Mouse (Mus musculus): ENCODE data around the gene Fnip1. TPM values are rescaled to one million over a fixed set of nuclear protein-coding genes. Genes with fewer than 3 reads are reported as not detected.

Gene Fnip1
- polyA plus RNA-seq, 1 experiment from 2014 or later: 10.0 TPM

DNA sequence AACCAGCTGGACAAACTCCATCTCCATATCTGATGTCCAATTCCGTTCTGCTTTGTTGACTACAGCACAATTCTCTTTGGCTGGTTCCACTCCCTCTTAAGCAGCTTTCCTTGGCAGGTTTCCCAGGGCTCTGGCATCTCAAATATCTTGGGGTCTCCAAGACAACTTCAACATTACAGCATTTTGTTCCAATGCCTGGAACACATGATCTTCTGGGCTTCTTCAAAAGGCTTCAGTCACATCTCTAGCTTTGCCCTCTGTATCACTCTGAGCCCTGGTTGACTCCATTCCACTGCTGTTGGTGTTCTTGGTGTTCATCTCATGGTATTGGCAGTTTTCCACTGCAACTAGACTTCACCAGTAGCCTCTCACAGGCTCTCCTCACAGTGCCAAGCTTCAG is 92.4 kb downstream of the Fnip1 start:
- Histone ChIP-seq H3K36me3 (no peaks in the 10 kb centered on the region), H3K9ac (no peak overlapping the region), H3K27ac (no peak overlapping the region), H3K9me3 (no peaks in the 10 kb centered on the region), H3K4me3 (no peak overlapping the region), H3K27me3 (no peaks in the 10 kb centered on the region), H3K4me1 (replicated peaks) (no peaks in the 10 kb centered on the region), H3K4me2 (no peak overlapping the region)
- ATAC-seq (ENCODE audit: low FRiP score): no peak
- WGBS: 67% methylated on average over 1 of the region's 1 CpGs

- Histone ChIP-seq H3K9ac (no peak overlapping the region), H3K4me1 (replicated peaks) (no peaks in the 10 kb centered on the region), H3K4me3 (no peak overlapping the region), H3K4me2 (no peak overlapping the region), H3K27ac (no peak overlapping the region), H3K27me3 (no peaks in the 10 kb centered on the region), H3K9me3 (no peaks in the 10 kb centered on the region), H3K36me3 (no peaks in the 10 kb centered on the region)
- no peak for ATAC-seq (ENCODE audit: low FRiP score)
- WGBS: 85% methylated on average over 1 of the region's 1 CpGs
These were observed 92.9 kb downstream of the Fnip1 start for GRCm38 (mm10) chr11:54530916-54531315.

DNA sequence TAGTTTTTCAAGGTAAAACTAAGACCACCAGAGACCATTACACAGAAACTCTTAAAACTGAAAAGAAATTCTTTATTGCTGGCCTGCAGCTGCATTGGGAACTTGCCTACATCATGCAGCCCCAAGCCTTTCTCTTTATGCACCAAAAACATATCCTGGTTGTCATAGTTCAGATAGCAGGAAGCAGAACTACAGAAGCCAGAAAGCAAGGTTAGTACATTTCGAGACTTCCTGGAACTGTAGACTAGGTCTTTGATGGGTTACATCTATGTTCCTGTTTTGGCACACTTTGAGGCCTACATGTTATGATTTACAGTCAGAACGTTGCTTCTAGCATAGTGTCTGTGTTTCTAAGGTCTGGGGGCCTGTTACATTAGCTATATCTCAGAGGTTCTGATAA is 95.8 kb downstream of the Fnip1 start:
- Histone ChIP-seq H3K27me3 (no peaks in the 10 kb centered on the region), H3K36me3 (no peaks in the 10 kb centered on the region), H3K9me3 (no peaks in the 10 kb centered on the region), H3K4me3 (no peak overlapping the region), H3K4me1 (replicated peaks) (no peaks in the 10 kb centered on the region; the same call in 1 of the 2 replicates), H3K4me2 (no peak overlapping the region), H3K27ac (no peak overlapping the region), H3K9ac (no peak overlapping the region)
- ATAC-seq (ENCODE audit: low FRiP score): no peak
- WGBS: 90% methylated on average over 2 of the region's 2 CpGs

DNA sequence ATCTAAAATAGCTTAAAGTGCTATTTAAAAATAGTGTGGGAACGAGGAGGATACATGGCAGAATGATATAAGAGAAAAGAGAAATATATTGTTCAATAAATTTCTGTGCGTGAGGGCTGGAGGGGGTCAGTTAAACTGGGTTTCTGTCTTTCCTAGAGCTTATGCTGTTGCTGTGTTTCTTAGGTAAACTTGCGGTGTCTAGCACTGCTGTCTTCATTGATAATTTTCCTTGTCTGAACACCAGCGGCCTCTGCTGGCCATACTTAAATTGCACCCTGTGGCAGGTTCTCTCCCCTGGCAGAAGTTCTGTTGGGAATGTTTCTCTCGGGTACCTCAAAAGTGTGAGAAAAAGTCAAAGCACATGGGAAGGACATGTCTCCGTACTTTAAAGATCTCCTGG is 96.9 kb downstream of the Fnip1 start:
- no peak for ATAC-seq (ENCODE audit: low FRiP score)
- Histone ChIP-seq H3K9ac (no peak overlapping the region), H3K4me2 (no peak overlapping the region)

DNA sequence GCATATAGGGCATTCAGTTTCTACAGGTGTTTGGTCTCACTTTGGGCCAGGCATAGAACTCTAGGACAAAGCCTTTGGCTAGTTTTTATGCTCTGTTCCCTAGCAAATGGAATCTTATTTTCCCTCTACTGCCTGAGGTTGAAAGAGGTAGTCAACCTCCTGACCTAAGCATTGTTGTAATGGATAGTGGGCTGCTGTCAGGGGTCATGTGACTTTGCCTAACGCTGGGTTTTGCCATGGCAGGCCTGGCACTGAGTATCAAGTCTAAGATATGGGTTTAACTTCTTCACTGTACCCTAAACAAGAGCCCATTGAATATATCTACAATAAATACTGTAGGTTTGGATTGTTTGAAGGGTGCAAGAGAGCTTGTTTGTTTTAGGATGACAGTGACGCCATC is 101.0 kb downstream of the Fnip1 start:
- H3K9me3 ChIP-seq: no peaks in the 10 kb centered on the region
- H3K4me2 ChIP-seq: no peak overlapping the region
- no peaks in the 10 kb centered on the region; the same call in 1 of the 2 replicates for H3K4me1 ChIP-seq (replicated peaks)
- 50% methylated on average over 2 of the region's 2 CpGs for WGBS
- no peak overlapping the region for H3K9ac ChIP-seq
- H3K27me3 ChIP-seq: no peaks in the 10 kb centered on the region
- ATAC-seq (ENCODE audit: low FRiP score): no peak
- no peak overlapping the region for H3K27ac ChIP-seq
- H3K4me3 ChIP-seq: no peak overlapping the region
- H3K36me3 ChIP-seq: no peaks in the 10 kb centered on the region

More for the DNA sequence above, 96.9 kb downstream of the Fnip1 start:
- Histone ChIP-seq H3K27me3 (no peaks in the 10 kb centered on the region), H3K27ac (no peak overlapping the region), H3K9me3 (no peaks in the 10 kb centered on the region), H3K4me1 (replicated peaks) (no peaks in the 10 kb centered on the region; the same call in 1 of the 2 replicates), H3K4me3 (no peak overlapping the region), H3K36me3 (no peaks in the 10 kb centered on the region)
- WGBS: 53% methylated on average over 6 of the region's 6 CpGs

GRCm38 (mm10) chr11:54539486-54539885 is 101.5 kb downstream of the Fnip1 start:
- Histone ChIP-seq H3K36me3 (no peaks in the 10 kb centered on the region), H3K27me3 (no peaks in the 10 kb centered on the region), H3K4me3 (no peak overlapping the region), H3K9ac (no peak overlapping the region), H3K27ac (no peak overlapping the region), H3K9me3 (no peaks in the 10 kb centered on the region), H3K4me1 (replicated peaks) (no peaks in the 10 kb centered on the region; the same call in 1 of the 2 replicates), H3K4me2 (no peak overlapping the region)
- 85% methylated on average over 2 of the region's 2 CpGs for WGBS
- no peak for ATAC-seq (ENCODE audit: low FRiP score)

DNA sequence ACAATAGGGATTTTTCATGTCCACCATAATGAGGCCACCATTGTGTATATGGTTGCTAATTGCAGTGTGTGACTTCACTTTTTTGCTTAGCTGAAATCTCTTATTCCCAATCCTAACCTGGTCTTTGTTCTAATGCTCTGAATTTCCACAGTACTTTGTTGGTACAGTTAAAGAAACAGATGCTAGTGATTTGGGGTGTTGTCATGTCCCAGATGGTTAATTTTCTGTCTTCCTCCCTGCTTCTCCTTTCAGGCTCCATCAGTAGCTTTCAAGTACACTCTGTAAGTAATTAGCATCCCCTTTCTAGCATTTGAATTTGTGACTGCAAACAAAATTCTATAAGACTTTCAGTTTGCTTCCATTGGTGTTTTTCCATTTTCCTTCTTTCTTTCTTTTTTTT is 102.3 kb downstream of the Fnip1 start:
- no peaks in the 10 kb centered on the region for H3K27me3 ChIP-seq
- H3K36me3 ChIP-seq: no peaks in the 10 kb centered on the region
- no peak overlapping the region for H3K4me3 ChIP-seq
- no peak for ATAC-seq (ENCODE audit: low FRiP score)
- H3K4me2 ChIP-seq: no peak overlapping the region
- H3K9ac ChIP-seq: no peak overlapping the region
- no peaks in the 10 kb centered on the region; the same call in 1 of the 2 replicates for H3K4me1 ChIP-seq (replicated peaks)
- no peaks in the 10 kb centered on the region for H3K9me3 ChIP-seq
- H3K27ac ChIP-seq: no peak overlapping the region

GRCm38 (mm10) chr11:54542414-54542813 is 104.4 kb downstream of the Fnip1 start:
- Histone ChIP-seq H3K27me3 (no peaks in the 10 kb centered on the region), H3K9ac (no peak overlapping the region), H3K4me3 (no peak overlapping the region), H3K4me1 (replicated peaks) (no peaks in the 10 kb centered on the region; the same call in 1 of the 2 replicates), H3K4me2 (no peak overlapping the region), H3K36me3 (no peaks in the 10 kb centered on the region), H3K9me3 (no peaks in the 10 kb centered on the region), H3K27ac (no peak overlapping the region)
- ATAC-seq (ENCODE audit: low FRiP score): no peak

DNA sequence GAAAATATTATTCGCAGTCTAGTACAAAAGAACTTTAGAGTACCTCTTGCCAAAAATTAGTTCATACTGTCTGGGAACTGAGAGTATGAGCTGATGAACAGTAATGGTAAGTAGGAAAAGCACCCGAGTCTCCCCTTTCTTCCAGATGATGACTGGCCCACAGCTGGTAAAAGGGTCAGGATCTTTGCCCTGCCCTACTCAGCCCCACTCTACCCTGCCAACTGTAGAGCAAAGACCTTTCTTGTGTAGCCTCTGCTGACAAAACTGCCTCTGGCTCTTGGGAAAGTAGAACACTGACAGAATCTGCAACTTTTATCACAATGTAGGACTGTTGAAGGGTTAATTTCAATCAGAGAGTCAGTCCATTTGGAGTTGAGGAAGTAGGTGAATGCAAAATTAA is 117.0 kb downstream of the Fnip1 start:
- Histone ChIP-seq H3K9ac (no peak overlapping the region), H3K27ac (no peak overlapping the region), H3K36me3 (no peaks in the 10 kb centered on the region), H3K4me2 (no peak overlapping the region), H3K9me3 (no peaks in the 10 kb centered on the region), H3K27me3 (no peaks in the 10 kb centered on the region), H3K4me3 (no peak overlapping the region), H3K4me1 (replicated peaks) (no peaks in the 10 kb centered on the region)
- no peak for ATAC-seq (ENCODE audit: low FRiP score)
- 91% methylated on average over 2 of the region's 2 CpGs for WGBS

- Histone ChIP-seq H3K4me3 (no peak overlapping the region), H3K4me2 (no peak overlapping the region), H3K27ac (no peak overlapping the region), H3K27me3 (no peaks in the 10 kb centered on the region), H3K9me3 (no peaks in the 10 kb centered on the region), H3K36me3 (no peaks in the 10 kb centered on the region), H3K9ac (no peak overlapping the region), H3K4me1 (replicated peaks) (no peaks in the 10 kb centered on the region)
- no peak for ATAC-seq (ENCODE audit: low FRiP score)
- 91% methylated on average over 5 of the region's 5 CpGs for WGBS
These were observed 124.8 kb downstream of the Fnip1 start for GRCm38 (mm10) chr11:54562761-54563160.

Other genes starting within 250 kb of the Fnip1 start
- not detected in 2 replicates for gene Csf2, start 188.5 kb upstream of the Fnip1 start, polyA plus RNA-seq (2015; fragmentation: Nextera tagmentation; extraction: Ambion mirVana)
- gene Il3, start 170.9 kb upstream of the Fnip1 start, polyA plus RNA-seq (2015; fragmentation: Nextera tagmentation; extraction: Ambion mirVana): not detected in 2 replicates
- 39.6 and 40.4 TPM in 2 replicates for gene Acsl6, start 134.4 kb upstream of the Fnip1 start, polyA plus RNA-seq (2015; fragmentation: Nextera tagmentation; extraction: Ambion mirVana)
- not detected in 2 replicates for gene Meikin, start 67.5 kb upstream of the Fnip1 start, polyA plus RNA-seq (2015; fragmentation: Nextera tagmentation; extraction: Ambion mirVana)
- gene Rapgef6, start 84.6 kb downstream of the Fnip1 start, polyA plus RNA-seq (2015; fragmentation: Nextera tagmentation; extraction: Ambion mirVana): 39.0 and 43.3 TPM in 2 replicates